Mouse (Mus musculus) stomach, embryonic 15.5 days (tissue): Measurements from ENCODE around the gene Slc18a2. TPM values are rescaled to one million over a fixed set of nuclear protein-coding genes. Genes with fewer than 3 reads are reported as not detected.
A peak's percentile ranks its signal among the peaks of the same experiment; 100 is the strongest.

Experiments used
- ATAC-seq: fragments of 200-750 bp; cut with Nextera tagmentation; 2 replicates; pipeline ENCODE4 v1.8.0; 2017; ENCODE audit warnings: low read depth, moderate number of reproducible peaks, moderate TSS enrichment; ENCODE audit not compliant: insufficient read depth, low FRiP score
- H3K27ac ChIP-seq: fragments of 300-500 bp; sonication (generic); 2 replicates; pipeline ENCODE4 v1.5.1; 2015; ENCODE audit warnings: mild to moderate bottlenecking, inconsistent platforms
- H3K27me3 ChIP-seq: fragments of 300-500 bp; sonication (generic); replicated peaks from 2 replicates; pipeline ENCODE4 v1.6.1; 2015; ENCODE audit warnings: inconsistent platforms
- H3K36me3 ChIP-seq: fragments of 300-500 bp; sonication (generic); 2 replicates; pipeline ENCODE4 v1.6.1; 2015; ENCODE audit warnings: inconsistent platforms
- H3K4me1 ChIP-seq: fragments of 300-500 bp; sonication (generic); 2 replicates; pipeline ENCODE4 v1.6.1; 2015; ENCODE audit warnings: inconsistent platforms
- H3K4me2 ChIP-seq: fragments of 300-500 bp; sonication (generic); 2 replicates; pipeline ENCODE4 v1.6.1; 2015; ENCODE audit warnings: mild to moderate bottlenecking, inconsistent platforms
- H3K4me3 ChIP-seq: fragments of 300-500 bp; sonication (generic); replicated peaks from 2 replicates; pipeline ENCODE4 v1.5.1; 2015; ENCODE audit warnings: inconsistent platforms
- H3K9ac ChIP-seq: fragments of 300-500 bp; sonication (generic); 2 replicates; pipeline ENCODE4 v1.6.1; 2015; ENCODE audit warnings: inconsistent platforms
- H3K9me3 ChIP-seq: fragments of 300-500 bp; sonication (generic); 2 replicates; pipeline ENCODE4 v1.6.1; 2016; ENCODE audit warnings: inconsistent platforms
- WGBS: fragments of 180-500 bp; shearing (Covaris S2); methylation state at CpG from one replicate; pipeline ENCODE4 v1.1.7; 2015; 5-methylcytosine and 5-hydroxymethylcytosine counted together
- polyA plus RNA-seq: library from polyadenylated mRNA; unstranded; fragments of >200 nt; fragmentation: Nextera tagmentation; extraction: Ambion mirVana; gene quantifications from 2 replicates; pipeline ENCODE4 v1.2.1, GENCODE M21; 2015

The Slc18a2 gene
- polyA plus RNA-seq, 1 experiment from 2014 or later: 11.4 TPM

DNA sequence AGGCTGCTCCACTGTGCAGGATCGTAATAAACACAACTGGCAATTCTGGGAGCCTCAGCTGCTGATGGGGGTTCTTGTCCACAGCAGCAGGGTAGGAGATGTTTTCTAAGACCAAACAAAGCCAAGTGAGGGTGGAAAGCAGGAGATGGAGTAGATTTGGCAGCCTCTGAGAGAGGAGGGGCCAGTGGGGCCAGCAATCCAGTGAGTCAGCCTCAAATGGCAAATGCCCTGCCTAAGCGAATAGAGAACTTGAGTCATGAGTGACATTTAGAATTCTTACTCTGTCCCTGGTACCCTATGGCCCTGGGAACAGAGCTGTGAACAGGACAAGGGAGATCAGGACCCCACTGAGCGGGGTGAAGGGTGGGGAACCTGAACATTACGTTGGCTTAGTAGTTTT lies 12.6 kb upstream of the Slc18a2 start:
- H3K9ac ChIP-seq: no peak overlapping the region
- no peaks in the 10 kb centered on the region for H3K27me3 ChIP-seq
- H3K4me2 ChIP-seq: no peak overlapping the region
- no peaks in the 10 kb centered on the region for H3K9me3 ChIP-seq
- WGBS: 83% methylated on average over 4 of the region's 4 CpGs
- no peak for ATAC-seq
- no peaks in the 10 kb centered on the region for H3K36me3 ChIP-seq
- H3K4me3 ChIP-seq: no peak overlapping the region
- H3K27ac ChIP-seq: no peak overlapping the region
- no peaks in the 10 kb centered on the region for H3K4me1 ChIP-seq

DNA sequence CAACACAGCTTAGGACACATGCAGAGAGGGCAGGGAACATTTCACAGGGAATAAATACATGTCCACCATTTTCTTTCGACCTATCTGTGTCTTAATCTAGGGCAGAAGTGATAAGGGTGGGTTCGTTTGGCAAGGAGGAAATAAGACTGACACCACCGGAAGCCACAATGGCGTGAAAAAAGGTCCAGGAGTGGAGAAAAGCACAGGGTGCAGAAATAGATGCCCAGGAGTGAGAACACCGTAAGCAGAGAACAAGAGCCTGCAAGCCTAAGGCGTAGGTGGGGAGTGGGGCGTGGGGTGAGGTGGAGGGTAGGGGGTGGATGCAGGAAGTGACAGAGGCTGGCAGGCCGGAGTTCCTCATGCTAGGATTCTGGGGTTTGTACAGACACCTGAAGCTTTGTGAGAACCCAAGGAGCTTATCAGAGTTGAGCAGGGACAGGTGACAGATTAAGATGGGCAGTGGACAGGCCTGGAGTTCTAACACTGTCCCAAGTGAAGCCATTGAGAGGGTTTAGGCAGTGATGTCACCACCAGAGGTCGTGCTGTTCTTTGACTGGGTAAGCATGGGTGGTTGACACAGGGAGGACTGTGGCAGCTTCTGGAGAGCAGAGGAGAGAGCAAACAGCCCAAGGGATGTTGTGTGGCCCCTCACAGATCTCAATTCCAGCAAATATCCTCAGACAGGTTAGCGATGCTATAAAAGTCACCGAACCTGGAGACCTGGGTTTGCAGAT lies 12.0 kb upstream of the Slc18a2 start:
- no peak overlapping the region for H3K4me3 ChIP-seq
- H3K9ac ChIP-seq: no peak overlapping the region
- ATAC-seq: no peak
- no peaks in the 10 kb centered on the region for H3K4me1 ChIP-seq
- no peak overlapping the region for H3K27ac ChIP-seq
- no peaks in the 10 kb centered on the region for H3K36me3 ChIP-seq
- no peaks in the 10 kb centered on the region for H3K9me3 ChIP-seq
- 75% methylated on average over 11 of the region's 11 CpGs for WGBS
- no peak overlapping the region for H3K4me2 ChIP-seq
- no peaks in the 10 kb centered on the region for H3K27me3 ChIP-seq

DNA sequence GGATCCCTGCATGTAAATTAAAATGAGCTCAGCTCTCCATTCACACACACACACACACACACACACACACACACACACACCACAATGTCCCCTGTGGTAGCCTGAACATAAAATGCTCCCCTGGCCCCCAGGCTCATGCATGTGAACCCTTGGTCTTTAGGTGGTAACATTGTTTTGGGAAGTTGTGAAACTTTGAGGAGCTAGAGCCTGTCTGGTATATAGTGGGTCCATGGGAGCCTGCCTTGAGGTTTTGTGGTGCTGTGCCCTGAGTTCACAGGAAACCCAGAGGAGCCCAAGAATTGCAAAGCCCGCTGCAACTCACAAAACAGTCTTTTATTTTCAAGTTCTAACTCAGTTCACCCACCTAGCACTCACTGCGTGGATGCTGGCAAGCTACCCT lies 8.0 kb upstream of the Slc18a2 start:
- no peak for ATAC-seq

DNA sequence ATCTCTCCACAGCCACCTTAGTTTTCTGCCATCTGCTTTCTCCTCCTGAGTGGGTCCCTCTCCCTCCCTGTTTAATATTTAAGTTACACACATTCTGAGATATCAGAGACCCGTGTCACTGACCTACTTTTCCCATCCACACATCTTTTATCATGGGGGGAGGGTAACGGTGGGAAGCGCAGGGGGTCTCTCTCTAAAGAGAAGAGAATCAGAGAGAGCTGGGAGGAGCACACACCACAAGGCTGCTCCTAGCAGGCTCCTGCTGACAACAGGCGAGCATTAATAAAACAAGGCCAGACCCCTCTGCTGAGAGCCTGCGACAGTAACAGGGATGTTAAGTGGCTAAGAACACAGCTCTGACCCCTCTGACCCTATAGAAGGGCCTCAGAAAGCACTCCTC lies 1.1 kb upstream of the Slc18a2 start:
- H3K4me1 ChIP-seq: peaks cover 10% of the 10 kb centered on the region
- 43% methylated on average over 5 of the region's 5 CpGs for WGBS
- H3K36me3 ChIP-seq: no peaks in the 10 kb centered on the region
- no peak overlapping the region for H3K4me3 ChIP-seq
- ATAC-seq: no peak
- H3K4me2 ChIP-seq: no peak overlapping the region
- no peak overlapping the region for H3K9ac ChIP-seq
- no peak overlapping the region for H3K27ac ChIP-seq
- H3K27me3 ChIP-seq: peaks cover 18% of the 10 kb centered on the region
- 0 out of 2 replicates have a peak, but pooled peaks cover 3% of the 10 kb centered on the region for H3K9me3 ChIP-seq

More for the DNA sequence above, 8.0 kb upstream of the Slc18a2 start:
- 70% methylated on average over 2 of the region's 2 CpGs for WGBS
- Histone ChIP-seq H3K36me3 (no peaks in the 10 kb centered on the region), H3K27me3 (no peaks in the 10 kb centered on the region), H3K9ac (no peak overlapping the region), H3K4me2 (no peak overlapping the region), H3K4me3 (no peak overlapping the region), H3K9me3 (0 out of 2 replicates have a peak, but pooled peaks cover 3% of the 10 kb centered on the region), H3K27ac (no peak overlapping the region), H3K4me1 (no peaks in the 10 kb centered on the region)

DNA sequence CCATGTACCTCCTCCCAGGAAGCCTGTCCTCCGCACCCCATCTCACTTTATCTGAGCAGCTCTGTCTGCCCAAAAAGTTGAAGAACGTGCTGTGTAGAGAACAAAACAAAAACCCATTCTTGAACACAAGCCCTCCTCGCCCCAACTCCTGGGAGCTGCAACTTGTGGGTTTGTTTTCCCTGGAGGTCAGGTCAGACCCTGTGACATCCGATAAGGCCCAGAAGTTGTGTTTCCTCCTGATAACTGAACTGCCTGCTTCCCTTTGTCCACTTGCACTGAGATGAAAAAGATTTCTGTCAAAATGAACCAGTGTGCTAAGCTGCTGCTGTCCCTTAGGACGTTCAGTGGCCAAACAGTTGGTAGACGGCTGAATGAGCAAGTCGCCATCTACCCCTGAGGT lies 908 bp downstream of the Slc18a2 start:
- Histone ChIP-seq H3K9me3 (0 out of 2 replicates have a peak, but pooled peaks cover 3% of the 10 kb centered on the region), H3K4me1 (peaks cover 10% of the 10 kb centered on the region), H3K27me3 (peaks cover 18% of the 10 kb centered on the region), H3K27ac (no peak overlapping the region), H3K9ac (no peak overlapping the region), H3K4me2 (peak overlapping the region; percentile 86), H3K36me3 (no peaks in the 10 kb centered on the region), H3K4me3 (peak overlapping the region; percentile 42)
- WGBS: 55% methylated on average over 7 of the region's 7 CpGs
- ATAC-seq: no peak

DNA sequence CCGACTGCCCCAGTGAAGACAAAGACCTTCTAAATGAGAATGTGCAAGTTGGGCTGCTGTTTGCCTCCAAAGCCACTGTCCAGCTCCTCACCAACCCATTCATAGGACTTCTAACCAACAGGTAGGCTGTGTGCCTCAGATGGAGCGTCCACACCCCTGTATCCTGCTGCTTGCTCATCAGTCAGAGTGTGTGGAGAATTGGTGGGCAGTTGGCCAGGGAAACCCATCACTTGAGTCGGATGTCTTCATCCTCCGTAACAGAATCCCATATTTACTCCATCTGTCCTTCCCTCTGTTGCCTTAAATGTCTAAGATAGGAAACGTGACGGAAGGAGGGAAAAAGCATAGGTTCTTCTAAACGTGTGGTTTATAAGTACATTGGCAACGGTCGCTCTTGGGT lies 2.5 kb downstream of the Slc18a2 start:
- Histone ChIP-seq H3K4me1 (peaks cover 14% of the 10 kb centered on the region), H3K9ac (no peak overlapping the region), H3K36me3 (no peaks in the 10 kb centered on the region), H3K27me3 (peaks cover 18% of the 10 kb centered on the region), H3K9me3 (no peaks in the 10 kb centered on the region), H3K27ac (no peak overlapping the region), H3K4me2 (no peak overlapping the region), H3K4me3 (no peak overlapping the region)
- WGBS: 81% methylated on average over 9 of the region's 9 CpGs
- no peak for ATAC-seq

DNA sequence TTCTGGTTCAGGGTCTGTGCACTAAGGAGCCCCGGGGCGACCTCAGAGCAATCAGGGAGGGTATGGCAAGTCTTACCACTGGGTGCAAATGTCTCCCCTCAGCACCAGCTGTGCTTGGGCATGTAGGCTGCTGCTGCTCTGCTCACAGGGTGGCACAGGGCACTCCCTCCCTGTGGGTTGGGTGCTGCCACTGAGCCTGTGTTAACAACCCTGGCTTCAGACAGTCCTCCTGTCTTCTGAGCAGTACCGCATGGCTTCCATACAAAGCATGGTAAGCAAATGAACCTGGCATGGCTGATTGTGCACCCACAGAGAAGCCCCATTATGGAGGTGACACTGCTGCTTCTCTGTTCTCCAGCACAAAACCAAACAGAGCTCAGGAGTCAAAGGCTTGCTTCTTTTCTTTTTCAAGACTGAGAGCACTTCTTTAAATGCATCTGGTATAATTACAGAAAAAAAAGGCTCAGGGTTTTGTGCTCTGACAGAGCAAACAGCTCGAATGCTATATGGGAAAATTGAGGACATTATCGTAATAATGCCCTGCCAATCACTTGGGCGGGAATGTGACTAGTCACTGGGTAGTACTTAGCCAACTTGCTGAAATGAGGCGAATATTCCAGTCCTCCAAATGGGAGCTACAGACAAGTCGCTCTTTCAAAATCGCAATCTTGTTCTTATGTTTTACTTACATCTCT lies 4.3 kb downstream of the Slc18a2 start:
- Histone ChIP-seq H3K27ac (no peak overlapping the region), H3K4me2 (no peak overlapping the region), H3K4me1 (peaks cover 14% of the 10 kb centered on the region), H3K9me3 (no peaks in the 10 kb centered on the region), H3K27me3 (peaks cover 18% of the 10 kb centered on the region), H3K4me3 (no peak overlapping the region), H3K36me3 (no peaks in the 10 kb centered on the region), H3K9ac (no peak overlapping the region)
- no peak for ATAC-seq
- 83% methylated on average over 9 of the region's 9 CpGs for WGBS

DNA sequence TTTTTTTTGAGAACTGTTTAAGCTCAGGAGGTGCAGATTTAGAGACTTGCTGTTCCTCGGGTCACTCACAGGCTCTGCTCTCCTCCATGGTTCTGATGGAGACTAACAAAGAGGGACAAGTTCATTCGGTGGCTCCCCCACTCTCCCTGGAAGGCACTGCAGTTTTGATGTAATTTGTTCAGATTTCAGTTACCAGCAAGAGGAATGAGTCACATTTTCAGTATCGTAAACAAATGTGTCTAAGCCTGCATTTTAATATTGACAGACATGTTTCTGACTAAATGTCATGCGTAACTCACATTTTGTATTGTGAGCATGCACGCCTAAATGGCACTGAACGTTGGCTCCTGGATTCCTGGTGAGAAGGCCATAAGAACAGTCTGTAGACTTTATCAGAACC lies 5.2 kb downstream of the Slc18a2 start:
- no peak overlapping the region for H3K27ac ChIP-seq
- no peak overlapping the region for H3K4me2 ChIP-seq
- H3K36me3 ChIP-seq: no peaks in the 10 kb centered on the region
- no peak overlapping the region for H3K4me3 ChIP-seq
- peaks cover 11% of the 10 kb centered on the region; the same call in 1 of the 2 replicates for H3K27me3 ChIP-seq
- 59% methylated on average over 6 of the region's 6 CpGs for WGBS
- no peak for ATAC-seq
- H3K9me3 ChIP-seq: no peaks in the 10 kb centered on the region
- peaks cover 8% of the 10 kb centered on the region for H3K4me1 ChIP-seq
- no peak overlapping the region for H3K9ac ChIP-seq

DNA sequence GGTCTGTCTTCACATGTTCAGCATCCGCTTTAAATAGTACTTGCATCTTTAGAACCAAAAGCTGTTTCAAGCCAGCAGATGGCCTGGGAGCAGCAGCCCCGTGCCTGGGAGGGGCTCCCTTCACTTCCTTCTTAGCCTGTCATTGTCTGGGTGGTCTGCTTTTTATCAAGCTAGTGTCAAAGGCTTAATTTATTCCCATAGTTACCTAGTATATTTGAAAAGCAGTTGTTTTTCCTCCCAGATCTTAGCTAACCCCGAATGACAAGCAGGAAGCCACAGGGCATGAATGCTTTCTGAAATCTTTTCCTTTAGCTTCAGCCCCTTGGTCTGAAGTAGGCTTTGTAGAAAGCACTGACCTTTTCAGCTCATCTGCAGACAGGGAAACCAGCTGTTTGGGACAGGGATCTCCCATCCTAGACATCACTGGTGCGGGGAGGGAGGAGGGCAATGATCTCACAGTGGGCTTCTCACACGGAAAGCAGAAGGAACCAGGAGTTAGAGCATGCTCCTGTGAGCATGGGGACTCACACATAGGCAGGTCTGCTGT lies 6.8 kb downstream of the Slc18a2 start:
- Histone ChIP-seq H3K27ac (peak overlapping the region; percentile 80), H3K9ac (no peak overlapping the region), H3K4me2 (no peak overlapping the region), H3K36me3 (no peaks in the 10 kb centered on the region), H3K9me3 (no peaks in the 10 kb centered on the region), H3K27me3 (peaks cover 5% of the 10 kb centered on the region; the same call in 1 of the 2 replicates), H3K4me1 (0 out of 2 replicates have a peak, but pooled peaks cover 4% of the 10 kb centered on the region), H3K4me3 (no peak overlapping the region)
- 12% methylated on average over 5 of the region's 5 CpGs for WGBS
- ATAC-seq: peak; percentile 72; the same call in 1 of the 2 replicates

DNA sequence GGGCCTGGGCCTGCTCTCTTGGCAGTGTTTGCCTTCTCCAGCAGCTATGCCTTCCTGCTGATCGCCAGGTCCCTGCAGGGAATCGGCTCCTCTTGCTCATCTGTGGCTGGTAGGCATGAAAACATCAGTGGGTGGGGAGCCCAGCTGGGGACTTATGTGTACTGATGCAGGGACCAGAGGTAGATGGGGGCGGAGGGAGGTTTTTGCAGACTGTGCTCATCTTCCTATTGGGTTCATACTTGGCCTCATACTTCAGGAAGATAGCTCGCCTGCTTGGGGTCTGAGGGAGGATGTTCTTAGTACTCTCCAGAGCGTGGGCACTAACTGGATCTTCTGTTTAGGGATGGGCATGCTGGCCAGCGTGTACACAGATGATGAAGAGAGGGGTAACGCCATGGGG lies 12.5 kb downstream of the Slc18a2 start:
- H3K36me3 ChIP-seq: no peaks in the 10 kb centered on the region
- 89% methylated on average over 7 of the region's 7 CpGs for WGBS
- H3K9ac ChIP-seq: no peak overlapping the region
- ATAC-seq: no peak
- H3K4me1 ChIP-seq: no peaks in the 10 kb centered on the region
- H3K4me3 ChIP-seq: no peak overlapping the region
- H3K27ac ChIP-seq: no peak overlapping the region
- no peak overlapping the region for H3K4me2 ChIP-seq
- H3K27me3 ChIP-seq: no peaks in the 10 kb centered on the region
- H3K9me3 ChIP-seq: no peaks in the 10 kb centered on the region

DNA sequence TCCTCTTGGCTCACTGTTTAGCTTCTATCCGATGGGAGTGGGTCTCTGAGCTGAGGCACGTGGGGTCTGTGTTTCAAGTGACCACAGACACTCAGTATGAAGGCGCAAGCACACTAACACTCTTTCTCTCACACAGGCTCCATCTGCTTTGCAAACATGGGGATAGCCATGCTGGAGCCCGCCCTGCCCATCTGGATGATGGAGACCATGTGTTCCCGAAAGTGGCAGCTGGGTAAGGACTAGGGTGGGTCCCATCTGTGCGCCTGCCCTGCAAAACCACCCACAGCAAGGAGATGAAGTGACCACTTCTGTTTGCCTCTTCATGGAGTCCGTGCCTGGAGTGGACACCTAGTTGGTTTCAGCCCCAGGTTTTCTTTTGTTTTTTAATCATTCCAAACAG lies 15.7 kb downstream of the Slc18a2 start:
- no peak overlapping the region for H3K4me3 ChIP-seq
- H3K4me2 ChIP-seq: no peak overlapping the region
- no peaks in the 10 kb centered on the region for H3K4me1 ChIP-seq
- no peaks in the 10 kb centered on the region for H3K36me3 ChIP-seq
- H3K27ac ChIP-seq: no peak overlapping the region
- H3K27me3 ChIP-seq: no peaks in the 10 kb centered on the region
- WGBS: 72% methylated on average over 7 of the region's 7 CpGs
- H3K9me3 ChIP-seq: no peaks in the 10 kb centered on the region
- no peak overlapping the region for H3K9ac ChIP-seq
- no peak for ATAC-seq

DNA sequence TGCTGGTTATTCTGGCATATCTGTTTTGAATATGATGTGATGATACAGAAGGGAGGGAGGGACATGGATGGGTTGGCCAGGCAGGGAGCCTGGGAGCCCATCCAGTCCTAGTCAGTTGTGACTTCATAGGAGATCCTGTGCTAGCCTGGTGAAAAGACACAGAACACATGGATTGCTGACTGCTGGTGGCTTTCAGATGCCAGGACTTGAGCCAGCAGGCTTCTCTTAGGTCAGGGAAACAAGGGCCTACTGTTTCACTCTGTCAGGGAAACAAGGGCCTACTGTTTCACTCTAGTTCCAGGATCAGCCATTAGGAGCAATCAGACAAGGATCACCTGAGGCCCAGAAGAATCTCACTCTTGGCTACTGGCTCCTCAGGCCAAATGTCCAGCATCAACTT lies 20.1 kb downstream of the Slc18a2 start:
- no peak overlapping the region for H3K27ac ChIP-seq
- ATAC-seq: no peak
- H3K9ac ChIP-seq: no peak overlapping the region
- no peak overlapping the region for H3K4me2 ChIP-seq
- H3K4me1 ChIP-seq: no peaks in the 10 kb centered on the region
- no peaks in the 10 kb centered on the region for H3K9me3 ChIP-seq
- no peak overlapping the region for H3K4me3 ChIP-seq
- no peaks in the 10 kb centered on the region for H3K36me3 ChIP-seq
- H3K27me3 ChIP-seq: no peaks in the 10 kb centered on the region
